Mouse (Mus musculus) hindbrain, embryonic 15.5 days (tissue): ENCODE measurements at regions not wholly inside any gene's neighbourhood (a gene's known extent, or its start where the extent isn't known, plus 50 kb on each side); places are given as distances from the start of the nearest gene placed in this dataset.
A peak's percentile ranks its signal among the peaks of the same experiment; 100 is the strongest.

ENCODE experiments used
- ATAC-seq: fragments of 200-750 bp; cut with Nextera tagmentation; 2 replicates; pipeline ENCODE4 v1.8.0; 2017; ENCODE audit warnings: low read depth, moderate number of reproducible peaks, moderate TSS enrichment; ENCODE audit not compliant: low FRiP score
- H3K27ac ChIP-seq: fragments of 300-500 bp; sonication (generic); replicated peaks from 2 replicates; pipeline ENCODE4 v1.5.1; 2015; ENCODE audit warnings: mild to moderate bottlenecking, inconsistent platforms
- H3K27me3 ChIP-seq: fragments of 300-500 bp; sonication (generic); 2 replicates; pipeline ENCODE4 v1.6.1; 2015; ENCODE audit warnings: control low read depth, inconsistent platforms
- H3K36me3 ChIP-seq: fragments of 300-500 bp; sonication (generic); 2 replicates; pipeline ENCODE4 v1.6.1; 2015; ENCODE audit warnings: control low read depth, inconsistent platforms
- H3K4me1 ChIP-seq: fragments of 300-500 bp; sonication (generic); replicated peaks from 2 replicates; pipeline ENCODE4 v1.6.1; 2015; ENCODE audit warnings: control low read depth, inconsistent platforms
- H3K4me2 ChIP-seq: fragments of 300-500 bp; sonication (generic); 2 replicates; pipeline ENCODE4 v1.6.1; 2015; ENCODE audit warnings: moderate library complexity, mild to moderate bottlenecking, inconsistent platforms
- H3K4me3 ChIP-seq: fragments of 300-500 bp; sonication (generic); 2 replicates; pipeline ENCODE4 v1.5.1; 2015; ENCODE audit warnings: mild to moderate bottlenecking, inconsistent platforms
- H3K9ac ChIP-seq: fragments of 300-500 bp; sonication (generic); 2 replicates; pipeline ENCODE4 v1.6.1; 2015; ENCODE audit warnings: inconsistent platforms
- H3K9me3 ChIP-seq: fragments of 300-500 bp; sonication (generic); 2 replicates; pipeline ENCODE4 v1.6.1; 2016; ENCODE audit warnings: control low read depth, inconsistent platforms
- WGBS: fragments of 180-500 bp; shearing (Covaris S2); methylation state at CpG from one replicate; pipeline ENCODE4 v1.1.7; 2015; 5-methylcytosine and 5-hydroxymethylcytosine counted together

GRCm38 (mm10) chr1:183504103-183504841 lies 86.3 kb downstream of the Hhipl2 start:
- Histone ChIP-seq H3K4me1 (no peaks in the 10 kb centered on the region), H3K4me2 (no peak overlapping the region), H3K27me3 (no peaks in the 10 kb centered on the region), H3K4me3 (no peak overlapping the region), H3K27ac (no peak overlapping the region), H3K9ac (no peak overlapping the region), H3K9me3 (no peaks in the 10 kb centered on the region), H3K36me3 (no peaks in the 10 kb centered on the region)
- 57% methylated on average over 14 of the region's 14 CpGs for WGBS
- no peak for ATAC-seq

DNA sequence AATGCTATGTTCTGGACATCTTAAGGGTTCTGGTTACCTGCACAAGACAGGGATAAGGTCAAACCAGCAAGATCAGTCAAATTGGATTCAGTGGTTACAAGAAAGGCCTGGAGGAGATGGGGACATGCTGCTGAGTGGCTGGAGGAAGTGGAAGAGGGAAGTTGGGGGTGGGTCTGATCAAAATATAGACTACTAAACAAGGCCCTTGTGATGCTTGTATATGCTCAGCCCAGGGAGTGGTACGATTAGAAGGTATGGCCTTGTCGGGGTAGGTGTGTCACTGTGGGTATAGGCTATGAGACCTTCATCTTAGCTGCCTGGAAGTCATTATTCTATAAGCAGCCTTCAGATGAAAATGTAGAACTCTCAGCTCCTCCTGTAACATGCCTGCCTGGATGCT lies 89.9 kb downstream of the Hhipl2 start:
- Histone ChIP-seq H3K4me3 (no peak overlapping the region), H3K4me2 (no peak overlapping the region), H3K9ac (no peak overlapping the region), H3K27ac (no peak overlapping the region), H3K9me3 (no peaks in the 10 kb centered on the region), H3K36me3 (no peaks in the 10 kb centered on the region), H3K4me1 (no peaks in the 10 kb centered on the region), H3K27me3 (no peaks in the 10 kb centered on the region)
- ATAC-seq = no peak
- 87% methylated on average over 2 of the region's 2 CpGs for WGBS

GRCm38 (mm10) chr1:183510759-183511158 lies 92.7 kb downstream of the Hhipl2 start:
- peaks cover 10% of the 10 kb centered on the region for H3K4me1 ChIP-seq
- 91% methylated on average over 10 of the region's 10 CpGs for WGBS
- no peak overlapping the region for H3K9ac ChIP-seq
- H3K9me3 ChIP-seq = no peaks in the 10 kb centered on the region
- H3K4me3 ChIP-seq = no peak overlapping the region
- no peaks in the 10 kb centered on the region for H3K36me3 ChIP-seq
- no peak overlapping the region for H3K27ac ChIP-seq
- no peak for ATAC-seq
- H3K4me2 ChIP-seq = no peak overlapping the region
- H3K27me3 ChIP-seq = no peaks in the 10 kb centered on the region

- 56% methylated on average over 3 of the region's 3 CpGs for WGBS
- H3K9me3 ChIP-seq = no peaks in the 10 kb centered on the region
These were observed 95.9 kb downstream of the Hhipl2 start for GRCm38 (mm10) chr1:183513876-183514275.

GRCm38 (mm10) chr1:183514281-183514983 lies 96.4 kb downstream of the Hhipl2 start:
- no peaks in the 10 kb centered on the region for H3K36me3 ChIP-seq
- no peak overlapping the region for H3K4me2 ChIP-seq
- no peak overlapping the region for H3K9ac ChIP-seq
- peaks cover 10% of the 10 kb centered on the region for H3K4me1 ChIP-seq
- no peaks in the 10 kb centered on the region for H3K27me3 ChIP-seq
- ATAC-seq = peak; percentile 71
- H3K4me3 ChIP-seq = no peak overlapping the region
- H3K27ac ChIP-seq = no peak overlapping the region
- H3K9me3 ChIP-seq = no peaks in the 10 kb centered on the region
- 44% methylated on average over 15 of the region's 15 CpGs for WGBS

More at GRCm38 (mm10) chr1:183513876-183514275, 95.9 kb downstream of the Hhipl2 start:
- Histone ChIP-seq H3K4me2 (no peak overlapping the region), H3K4me1 (peaks cover 10% of the 10 kb centered on the region), H3K36me3 (no peaks in the 10 kb centered on the region), H3K9ac (no peak overlapping the region), H3K27ac (no peak overlapping the region), H3K27me3 (no peaks in the 10 kb centered on the region), H3K4me3 (no peak overlapping the region)
- ATAC-seq = no peak

DNA sequence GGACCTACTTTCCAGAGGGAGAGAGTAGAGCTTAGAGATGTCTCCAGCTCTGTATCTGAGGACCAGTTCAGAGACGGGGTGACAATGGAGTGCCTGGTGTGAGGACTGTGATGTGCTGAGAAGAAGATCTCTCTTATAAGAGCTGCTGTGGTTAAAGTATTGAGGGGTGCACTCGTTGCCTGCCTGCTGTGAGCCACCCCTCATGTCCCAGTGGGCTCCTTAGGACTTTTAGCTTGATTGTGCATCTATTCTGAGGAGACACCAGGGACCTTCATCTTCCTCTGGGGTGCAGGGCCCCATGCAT lies 96.9 kb downstream of the Hhipl2 start:
- Histone ChIP-seq H3K4me2 (no peak overlapping the region), H3K4me1 (peaks cover 10% of the 10 kb centered on the region), H3K4me3 (no peak overlapping the region), H3K9me3 (no peaks in the 10 kb centered on the region), H3K27me3 (no peaks in the 10 kb centered on the region), H3K9ac (no peak overlapping the region), H3K36me3 (no peaks in the 10 kb centered on the region), H3K27ac (no peak overlapping the region)
- ATAC-seq = peak; percentile 19; the same call in 1 of the 2 replicates
- 61% methylated on average over 2 of the region's 2 CpGs for WGBS

- no peaks in the 10 kb centered on the region for H3K36me3 ChIP-seq
- no peaks in the 10 kb centered on the region for H3K9me3 ChIP-seq
- H3K27me3 ChIP-seq = no peaks in the 10 kb centered on the region
- peaks cover 10% of the 10 kb centered on the region for H3K4me1 ChIP-seq
- ATAC-seq = no peak
- 55% methylated on average over 4 of the region's 4 CpGs for WGBS
- H3K4me2 ChIP-seq = no peak overlapping the region
- H3K27ac ChIP-seq = no peak overlapping the region
- H3K4me3 ChIP-seq = no peak overlapping the region
- no peak overlapping the region for H3K9ac ChIP-seq
These were observed 98.2 kb downstream of the Hhipl2 start for GRCm38 (mm10) chr1:183516167-183516566.

GRCm38 (mm10) chr1:183517236-183517635 lies 99.2 kb downstream of the Hhipl2 start:
- H3K4me2 ChIP-seq = no peak overlapping the region
- H3K27ac ChIP-seq = no peak overlapping the region
- peaks cover 15% of the 10 kb centered on the region for H3K4me1 ChIP-seq
- H3K9ac ChIP-seq = no peak overlapping the region
- no peak for ATAC-seq
- H3K9me3 ChIP-seq = no peaks in the 10 kb centered on the region
- no peaks in the 10 kb centered on the region for H3K27me3 ChIP-seq
- WGBS = 52% methylated on average over 4 of the region's 4 CpGs
- H3K36me3 ChIP-seq = no peaks in the 10 kb centered on the region
- no peak overlapping the region for H3K4me3 ChIP-seq

DNA sequence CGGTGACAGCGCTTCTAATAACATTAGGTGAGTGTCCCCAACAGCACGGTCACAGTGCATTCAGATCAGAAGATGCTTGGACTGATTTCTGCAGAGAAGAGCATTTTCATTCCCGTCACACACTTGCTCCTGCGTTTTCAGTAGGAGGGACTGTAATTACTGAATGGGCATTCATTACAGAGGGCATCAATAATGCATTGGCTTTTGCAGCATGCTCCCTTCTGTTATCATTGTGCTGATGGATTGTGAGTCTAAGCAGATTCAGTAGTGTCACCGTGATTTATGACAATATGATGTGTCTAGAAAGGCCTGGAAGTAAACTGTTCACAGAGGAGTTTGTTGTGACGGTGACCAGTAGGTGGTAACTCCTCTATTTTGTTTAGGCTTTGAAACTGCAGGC lies 103.6 kb downstream of the Hhipl2 start:
- peaks cover 6% of the 10 kb centered on the region for H3K4me1 ChIP-seq
- 19% methylated on average over 7 of the region's 7 CpGs for whole genome bisulfite sequencing
- no peaks in the 10 kb centered on the region for H3K36me3 ChIP-seq
- H3K27ac ChIP-seq = 0 out of 2 replicates have a peak overlapping the region, but pooled peaks have one; percentile 41
- H3K4me2 ChIP-seq = no peak overlapping the region
- no peaks in the 10 kb centered on the region for H3K27me3 ChIP-seq
- H3K9ac ChIP-seq = no peak overlapping the region
- H3K4me3 ChIP-seq = no peak overlapping the region
- ATAC-seq = peak; percentile 73
- H3K9me3 ChIP-seq = no peaks in the 10 kb centered on the region

DNA sequence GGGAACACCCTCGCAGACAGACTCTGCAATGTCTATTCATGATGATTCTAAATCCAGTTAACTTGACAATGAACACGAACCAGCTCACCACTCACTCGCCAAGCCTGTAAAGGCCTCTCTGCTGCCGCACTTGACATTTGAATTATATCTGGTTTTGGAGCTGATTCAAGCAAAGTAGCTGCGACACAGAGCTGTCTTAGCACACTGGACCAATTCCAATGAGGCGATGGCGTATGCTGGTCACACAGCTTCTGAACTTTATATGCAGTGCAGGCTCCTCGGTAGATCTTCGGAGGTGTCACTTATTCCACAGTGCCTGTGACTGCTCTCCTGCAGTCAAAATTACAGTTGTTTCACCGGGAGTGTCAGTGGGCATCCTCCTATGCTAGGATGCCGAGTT lies 115.4 kb downstream of the Hhipl2 start:
- Histone ChIP-seq H3K27me3 (no peaks in the 10 kb centered on the region), H3K4me1 (no peaks in the 10 kb centered on the region), H3K27ac (no peak overlapping the region), H3K9ac (no peak overlapping the region), H3K9me3 (no peaks in the 10 kb centered on the region), H3K4me3 (no peak overlapping the region), H3K36me3 (no peaks in the 10 kb centered on the region), H3K4me2 (no peak overlapping the region)
- WGBS = 82% methylated on average over 11 of the region's 11 CpGs
- no peak for ATAC-seq

- no peak overlapping the region for H3K4me2 ChIP-seq
- no peak overlapping the region for H3K27ac ChIP-seq
- no peaks in the 10 kb centered on the region for H3K9me3 ChIP-seq
- H3K36me3 ChIP-seq = no peaks in the 10 kb centered on the region
- 87% methylated on average over 7 of the region's 7 CpGs for WGBS
- no peaks in the 10 kb centered on the region for H3K4me1 ChIP-seq
- H3K4me3 ChIP-seq = no peak overlapping the region
- no peak for ATAC-seq
- no peak overlapping the region for H3K9ac ChIP-seq
- no peaks in the 10 kb centered on the region for H3K27me3 ChIP-seq
These were observed 130.9 kb downstream of the Hhipl2 start for GRCm38 (mm10) chr1:183548752-183549387.

DNA sequence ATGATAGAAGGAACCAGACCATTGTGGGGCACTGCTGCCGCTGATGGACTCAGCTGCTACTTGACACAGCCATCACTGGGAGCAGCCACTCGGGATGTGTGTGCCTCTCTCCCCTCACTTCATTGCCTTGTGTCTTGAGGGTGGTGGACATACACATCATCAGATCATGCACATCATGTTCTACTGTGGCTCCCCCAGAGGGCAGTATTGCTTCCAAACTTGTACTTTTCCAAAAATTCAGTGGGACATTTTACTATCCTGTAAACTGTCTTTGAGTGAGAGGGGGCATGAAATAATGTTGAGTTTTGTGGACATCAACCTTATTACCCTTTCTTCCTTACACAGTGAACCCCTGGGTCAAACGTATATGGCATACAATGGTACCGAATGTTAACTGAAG lies 134.6 kb downstream of the Hhipl2 start:
- no peaks in the 10 kb centered on the region for H3K9me3 ChIP-seq
- no peak for ATAC-seq
- no peaks in the 10 kb centered on the region for H3K4me1 ChIP-seq
- no peak overlapping the region for H3K27ac ChIP-seq
- H3K4me3 ChIP-seq = no peak overlapping the region
- no peaks in the 10 kb centered on the region for H3K36me3 ChIP-seq
- no peak overlapping the region for H3K4me2 ChIP-seq
- H3K9ac ChIP-seq = no peak overlapping the region
- H3K27me3 ChIP-seq = no peaks in the 10 kb centered on the region
- 90% methylated on average over 4 of the region's 4 CpGs for WGBS
